Mouse (Mus musculus) spleen, postnatal 36 days (tissue): ENCODE measurements around the gene Hist2h2aa1.
"Not testable (repeated sequence)": the region's sequence is repeated elsewhere in the genome, so short reads cannot be mapped to it uniquely, and the experiment has no call there.

Experiments used
- DNase-seq, 2 experiments: peaks; one replicate each; pipeline ENCODE4 v3.0.0; 2022; ENCODE audit warnings: low spot score in 2 of 2, mixed read lengths in 1 of 2

The Hist2h2aa1 gene

DNA sequence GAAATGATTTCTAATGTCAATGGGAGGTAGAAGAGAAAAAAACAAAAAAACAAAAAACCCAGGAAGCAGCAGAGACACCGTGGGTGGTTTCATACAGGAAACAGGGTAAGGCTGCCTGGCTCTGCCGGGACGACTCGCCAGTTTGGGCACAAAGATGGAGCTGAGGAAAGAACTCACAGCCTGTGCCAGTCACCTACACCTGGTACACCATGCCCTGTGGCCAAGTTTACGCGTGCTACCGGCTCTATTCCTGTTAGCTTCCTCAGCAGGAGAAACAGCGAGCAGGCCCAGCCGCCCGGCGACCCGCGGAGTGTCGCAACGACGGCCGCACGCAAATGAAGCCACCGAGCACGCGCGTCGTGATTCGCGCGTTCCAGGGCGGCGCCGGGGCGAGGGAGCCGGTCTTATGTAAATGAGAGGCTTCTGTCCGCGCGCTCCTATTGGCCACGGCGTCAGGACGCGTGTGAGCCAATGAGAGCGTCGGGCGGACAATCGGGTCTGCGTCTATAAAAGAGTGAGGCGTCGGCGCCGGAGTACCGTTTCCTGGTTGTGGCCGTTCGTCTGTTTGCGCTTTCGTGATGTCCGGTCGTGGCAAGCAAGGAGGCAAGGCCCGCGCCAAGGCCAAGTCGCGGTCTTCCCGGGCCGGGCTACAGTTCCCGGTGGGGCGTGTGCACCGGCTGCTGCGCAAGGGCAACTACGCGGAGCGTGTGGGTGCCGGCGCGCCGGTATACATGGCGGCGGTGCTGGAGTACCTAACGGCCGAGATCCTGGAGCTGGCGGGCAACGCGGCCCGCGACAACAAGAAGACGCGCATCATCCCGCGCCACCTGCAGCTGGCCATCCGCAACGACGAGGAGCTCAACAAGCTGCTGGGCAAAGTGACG is at the start of gene Hist2h2aa1:
TSS of gene Hist2h2aa1 (plus strand) at position 495 of the 884 bp plus-strand sequence.
- peak; percentile 83 to 85 for DNase-seq

GRCm38 (mm10) chr3:96195616-96196313 is 49.5 kb upstream of the Hist2h2aa1 start:
- no peak for DNase-seq

GRCm38 (mm10) chr3:96196437-96197128 is 48.7 kb upstream of the Hist2h2aa1 start:
- no peak for DNase-seq

- DNase-seq = peak; percentile 90
Observed at GRCm38 (mm10) chr3:96197129-96197749, 48.1 kb upstream of the Hist2h2aa1 start.

GRCm38 (mm10) chr3:96198181-96198580 is 47.1 kb upstream of the Hist2h2aa1 start:
- peak; percentile 60 to 65 for DNase-seq

- not testable (repeated sequence) for DNase-seq
Observed at GRCm38 (mm10) chr3:96198601-96199251, 46.6 kb upstream of the Hist2h2aa1 start.

DNA sequence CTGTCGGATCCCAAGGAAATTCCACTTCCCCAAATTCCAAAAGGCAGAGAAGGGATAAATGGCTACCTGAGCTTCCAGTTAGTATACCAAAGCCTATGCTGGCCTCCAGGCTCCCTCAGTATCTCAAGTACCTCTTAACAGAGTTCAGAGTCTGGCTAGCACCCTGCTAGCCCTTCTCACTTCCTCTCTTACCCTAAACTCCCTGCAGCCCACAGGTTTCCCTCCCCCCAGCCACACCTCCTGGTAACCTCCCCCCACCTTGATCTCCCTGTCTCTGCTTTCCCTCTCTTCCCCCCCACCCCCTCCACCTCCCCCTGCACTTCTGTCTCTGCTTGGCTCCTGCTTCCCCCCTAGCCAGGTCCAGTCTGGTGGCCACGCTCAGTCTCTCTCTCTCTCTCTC is 45.6 kb upstream of the Hist2h2aa1 start:
- peak; percentile 36 for DNase-seq

- DNase-seq = no peak
Observed at GRCm38 (mm10) chr3:96207819-96208218, 37.5 kb upstream of the Hist2h2aa1 start.

GRCm38 (mm10) chr3:96209242-96209641 is 36.1 kb upstream of the Hist2h2aa1 start:
- no peak for DNase-seq

- peak; percentile 55 to 62 for DNase-seq
Observed at GRCm38 (mm10) chr3:96219191-96219641, 26.1 kb upstream of the Hist2h2aa1 start.

- peak; percentile 79 to 85 for DNase-seq
Observed at GRCm38 (mm10) chr3:96219661-96220130, 25.6 kb upstream of the Hist2h2aa1 start, which contains the start of the genes Bola1 and Hist2h2ab. Gene Bola1 (minus strand): TSS chr3:96219709. Gene Hist2h2ab (plus strand): TSS chr3:96219865.

- not testable (repeated sequence) for DNase-seq
Observed at GRCm38 (mm10) chr3:96220131-96220764, 25.0 kb upstream of the Hist2h2aa1 start.

DNA sequence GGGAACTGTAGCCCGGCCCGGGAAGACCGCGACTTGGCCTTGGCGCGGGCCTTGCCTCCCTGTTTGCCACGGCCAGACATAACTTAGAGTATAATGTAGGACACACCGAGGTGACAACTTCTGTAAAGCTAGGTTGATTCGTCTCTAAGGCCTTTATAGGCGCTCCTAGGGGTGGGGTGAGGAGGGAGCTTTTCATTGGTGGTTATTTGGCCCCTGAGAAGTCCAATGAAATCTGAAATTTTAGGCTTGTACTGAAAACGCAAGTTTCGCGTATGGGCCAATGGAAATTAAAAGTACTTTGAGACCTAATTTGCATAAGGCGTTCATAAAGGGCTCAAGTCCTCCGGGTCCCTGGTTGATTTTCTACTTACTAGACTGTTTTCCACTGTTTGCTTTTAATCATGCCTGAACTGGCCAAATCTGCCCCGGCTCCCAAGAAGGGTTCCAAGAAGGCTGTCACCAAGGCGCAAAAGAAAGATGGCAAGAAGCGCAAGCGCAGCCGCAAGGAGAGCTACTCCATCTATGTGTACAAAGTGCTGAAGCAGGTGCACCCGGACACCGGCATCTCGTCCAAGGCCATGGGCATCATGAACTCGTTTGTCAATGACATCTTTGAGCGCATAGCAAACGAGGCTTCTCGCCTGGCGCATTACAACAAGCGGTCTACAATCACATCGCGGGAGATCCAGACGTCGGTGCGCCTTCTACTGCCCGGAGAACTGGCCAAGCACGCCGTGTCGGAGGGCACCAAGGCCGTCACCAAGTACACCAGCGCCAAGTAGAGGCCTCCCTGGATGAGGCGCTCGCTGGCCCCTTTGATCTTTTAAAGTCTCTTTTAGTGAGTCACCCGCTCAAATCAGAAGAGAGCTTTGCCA is 24.3 kb upstream of the Hist2h2aa1 start, which contains the start of the genes Hist2h2ac and Hist2h2be:
TSS of gene Hist2h2ac (minus strand) at position 116 of the 875 bp plus-strand sequence.
TSS of gene Hist2h2be (plus strand) at position 355 of the 875 bp plus-strand sequence.
- peak; percentile 93 to 96 for DNase-seq

GRCm38 (mm10) chr3:96221640-96222038 is 23.7 kb upstream of the Hist2h2aa1 start:
- peak in 1 of 2 experiments; percentile 30 for DNase-seq

DNA sequence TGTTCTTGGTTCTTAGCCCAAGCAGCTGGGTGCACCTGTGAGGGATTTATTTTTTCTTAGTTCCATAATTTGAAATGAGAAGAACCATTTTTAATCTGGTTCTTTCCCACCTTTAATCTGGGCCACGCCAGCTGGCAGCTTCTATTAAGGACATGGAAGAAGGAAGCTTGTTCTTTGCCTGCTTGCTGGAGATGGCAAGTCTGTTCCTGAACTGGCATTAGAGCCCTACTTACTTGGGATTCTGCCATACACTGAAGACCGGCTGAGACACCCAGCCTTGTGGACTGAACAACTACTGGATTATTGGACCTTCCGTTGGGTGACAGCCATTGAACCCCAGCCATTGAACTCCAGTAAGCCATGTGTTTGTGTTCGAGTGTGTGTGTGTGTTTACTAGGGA is 22.5 kb upstream of the Hist2h2aa1 start:
- no peak for DNase-seq

GRCm38 (mm10) chr3:96225421-96225820 is 19.9 kb upstream of the Hist2h2aa1 start:
- DNase-seq = no peak

GRCm38 (mm10) chr3:96226695-96227648 is 18.3 kb upstream of the Hist2h2aa1 start:
- no peak for DNase-seq

DNA sequence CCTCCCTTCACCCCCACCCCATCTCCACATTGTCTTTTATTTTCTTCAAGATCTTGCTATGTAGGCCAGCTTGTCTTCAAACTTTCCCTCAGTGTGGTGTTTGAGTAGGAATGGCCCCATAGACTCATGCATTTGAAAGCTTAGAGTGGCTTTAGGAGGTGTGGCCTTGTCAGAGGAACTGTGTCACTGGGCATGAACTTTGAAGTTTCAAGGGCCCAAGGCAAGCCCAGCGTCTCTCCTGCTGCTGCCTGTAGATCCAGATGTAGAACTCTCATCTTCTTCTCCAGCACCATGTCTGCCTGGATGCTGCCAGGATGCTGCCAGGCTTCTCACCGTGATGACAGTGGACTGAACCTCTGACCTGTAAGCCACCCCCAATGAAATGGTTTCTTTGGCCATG is 16.5 kb upstream of the Hist2h2aa1 start:
- DNase-seq = no peak
